Mouse (Mus musculus) cerebellum, adult 9-11 months (tissue): ENCODE measurements around the gene Sept9.
"Not testable (repeated sequence)": the region's sequence is repeated elsewhere in the genome, so short reads cannot be mapped to it uniquely, and the experiment has no call there.

Source experiments
- DNase-seq: peaks from one replicate; pipeline ENCODE4 v3.0.0; 2022

The Sept9 gene

GRCm38 (mm10) chr11:117316441-117317331, 117.2 kb downstream of the Sept9 start:
- peak; percentile 49 for DNase-seq

DNA sequence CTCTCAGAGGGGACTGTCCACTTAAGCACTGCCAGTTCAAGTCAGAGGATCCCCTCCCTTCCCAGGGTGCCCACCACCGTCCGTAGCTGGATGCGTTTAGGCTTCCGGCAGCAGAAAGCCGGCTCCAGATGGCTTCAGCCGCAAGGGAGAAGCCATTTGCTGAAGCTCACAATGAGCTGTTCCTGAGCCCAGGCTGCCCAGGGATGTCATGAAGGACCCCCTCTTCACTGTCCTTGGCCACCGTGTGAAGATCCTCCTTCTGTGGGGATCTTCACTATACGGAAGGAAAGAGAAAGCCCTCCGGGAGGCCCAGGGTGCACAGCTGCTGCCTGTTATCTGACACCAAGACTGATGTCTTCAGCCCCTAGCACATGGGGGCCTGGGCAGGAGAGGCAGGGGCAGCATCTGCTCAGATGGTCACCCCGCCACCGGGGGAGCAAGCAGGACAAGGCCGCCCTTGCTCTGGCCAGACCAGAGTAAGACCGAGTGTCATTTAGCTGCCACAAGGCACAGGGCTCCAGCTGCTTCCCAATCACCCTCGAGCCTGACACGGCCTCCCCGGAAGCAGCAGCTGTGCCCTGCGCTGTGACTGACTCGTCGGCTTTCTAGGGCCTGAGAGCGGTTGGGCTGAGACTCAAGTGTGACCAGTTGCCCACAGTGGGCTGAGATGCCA, 118.1 kb downstream of the Sept9 start:
- DNase-seq: no peak

GRCm38 (mm10) chr11:117318202-117318601, 118.7 kb downstream of the Sept9 start:
- no peak for DNase-seq

DNA sequence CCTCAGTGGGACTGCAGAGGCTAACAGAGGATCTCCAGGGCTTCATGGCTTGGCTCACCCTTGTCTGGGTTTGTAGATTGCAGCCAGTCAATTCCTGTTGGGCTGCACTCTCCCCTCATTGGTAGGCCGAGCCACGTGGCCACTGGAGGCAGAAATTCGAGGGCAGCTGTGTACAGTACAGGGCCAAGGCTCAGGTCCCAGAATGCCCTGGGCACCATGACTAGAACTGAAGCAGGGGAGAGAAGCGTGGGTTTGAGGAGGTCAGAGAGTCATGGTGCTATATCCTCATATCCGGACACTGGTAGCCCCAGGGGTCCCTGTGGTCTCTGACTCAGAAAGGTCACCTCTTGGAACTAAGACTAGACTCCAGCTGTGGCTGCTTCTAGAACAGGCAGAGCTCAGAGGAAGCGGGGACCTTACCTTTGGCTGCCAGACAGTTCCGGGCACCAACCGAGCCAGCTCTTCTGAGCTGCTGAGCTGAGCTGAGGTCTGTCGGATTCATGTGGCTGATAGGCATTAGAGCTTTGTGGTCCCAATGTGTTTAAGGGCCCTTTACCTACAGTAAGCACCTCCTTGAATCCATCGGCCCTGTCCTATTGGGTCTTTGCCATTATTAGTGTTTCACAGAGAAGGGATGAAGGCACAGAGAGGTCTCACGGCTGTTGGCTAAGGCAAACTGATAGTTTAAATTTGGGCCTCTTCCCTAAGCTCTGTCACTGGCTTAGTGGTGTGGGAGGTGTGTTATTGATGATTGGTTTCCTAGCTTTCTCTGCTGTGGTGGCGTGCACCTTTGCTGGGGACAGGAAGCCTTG, 119.5 kb downstream of the Sept9 start:
- DNase-seq: no peak

DNA sequence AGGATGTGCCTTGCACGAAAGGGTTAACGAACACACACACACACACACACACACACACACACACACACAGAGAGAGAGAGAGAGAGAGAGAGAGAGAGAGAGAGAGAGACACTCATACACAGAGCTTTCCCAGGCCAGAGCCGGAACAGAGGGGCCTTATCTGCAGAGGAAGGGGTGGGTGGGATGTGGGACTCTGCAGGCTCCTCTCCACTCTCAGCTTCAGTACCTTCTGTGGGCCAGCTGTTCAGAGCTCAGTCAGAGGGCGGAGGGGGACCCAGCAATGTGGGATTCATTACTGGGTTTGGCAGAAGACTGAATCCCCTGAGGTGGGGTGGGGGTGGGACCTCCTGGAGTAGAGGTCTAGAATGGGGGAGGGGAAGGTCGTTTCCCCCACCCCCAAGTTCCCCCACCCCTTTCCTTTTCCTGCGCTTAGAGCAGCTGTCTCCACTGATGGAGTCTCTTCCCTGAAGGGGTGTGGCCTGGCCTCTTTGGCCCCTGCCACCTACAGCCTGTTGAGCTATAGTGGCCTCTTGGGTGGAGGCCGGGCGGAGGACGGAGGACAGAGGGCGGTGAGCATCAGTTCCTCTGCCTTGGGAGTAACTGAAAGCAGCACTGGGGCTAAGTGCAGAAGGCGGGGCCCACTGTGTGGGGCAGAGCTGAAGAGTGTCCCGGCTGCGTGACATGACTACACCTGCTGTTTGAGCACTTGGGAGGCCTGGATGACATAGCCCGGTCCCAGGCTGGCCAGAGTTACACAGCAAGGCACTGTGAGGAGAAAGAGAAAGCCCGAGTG, 120.3 kb downstream of the Sept9 start:
- DNase-seq: no peak

GRCm38 (mm10) chr11:117320482-117320881, 121.0 kb downstream of the Sept9 start:
- DNase-seq: no peak

- no peak for DNase-seq
These were observed 122.0 kb downstream of the Sept9 start for GRCm38 (mm10) chr11:117321311-117321971.

DNA sequence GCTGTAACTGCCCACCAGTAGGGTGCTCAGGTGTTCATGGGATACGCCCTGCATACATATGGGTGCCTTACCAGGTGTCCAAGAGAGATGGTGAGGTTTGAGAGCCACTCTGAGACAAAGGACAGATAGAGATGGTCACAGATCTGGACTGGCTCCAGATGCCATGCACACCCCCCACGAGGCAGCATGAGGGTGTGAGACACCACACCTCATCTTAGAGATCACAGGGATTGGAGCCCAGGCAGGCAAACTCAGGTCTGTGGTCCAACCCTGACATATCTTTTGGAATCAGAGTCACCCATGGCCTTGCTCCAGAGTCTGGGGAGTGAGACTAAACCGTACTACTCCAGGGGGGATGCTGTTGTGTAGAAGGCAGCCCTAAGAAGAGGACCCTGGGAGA, 122.8 kb downstream of the Sept9 start:
- no peak for DNase-seq

DNA sequence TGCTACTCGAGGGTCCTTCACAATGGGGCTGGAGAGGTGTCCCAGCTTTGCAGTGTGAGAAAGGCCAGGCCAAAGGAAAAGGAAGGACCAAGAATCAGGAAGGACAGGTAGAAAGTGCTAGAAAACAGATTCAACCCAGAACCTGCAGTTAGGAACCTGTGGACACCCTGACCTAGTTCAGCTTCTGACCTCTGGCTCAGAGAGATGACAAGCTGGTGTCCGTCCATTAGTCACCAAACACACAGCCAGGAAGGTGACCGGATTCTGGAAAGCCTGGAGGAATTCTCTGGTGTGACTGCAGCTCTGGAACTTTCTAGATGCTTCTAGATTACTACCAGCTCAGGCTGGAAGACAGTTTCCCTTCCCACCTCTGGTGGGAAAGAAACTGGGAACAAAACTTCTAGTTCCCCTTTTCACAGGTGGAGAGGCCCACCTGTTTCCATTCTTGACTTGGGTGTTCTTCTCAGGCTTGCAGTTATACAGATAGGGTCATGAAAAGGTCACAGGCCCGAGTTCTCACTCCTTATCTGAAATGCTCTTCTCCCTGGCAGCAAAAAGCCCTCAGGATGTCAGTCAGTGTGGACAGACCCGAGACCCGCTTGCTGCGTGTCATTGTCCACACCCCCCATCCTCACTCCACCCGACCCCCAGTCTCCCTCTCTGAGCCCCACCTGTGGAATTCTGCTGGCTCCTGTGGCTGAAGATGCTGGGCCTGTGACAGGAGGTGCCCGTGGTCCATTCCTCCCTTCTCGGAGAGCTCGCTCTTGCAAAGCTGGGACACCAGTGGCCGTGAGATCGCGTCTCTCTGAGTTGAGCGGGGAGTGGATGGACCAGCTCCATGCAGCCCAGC, 123.5 kb downstream of the Sept9 start:
- DNase-seq: no peak

DNA sequence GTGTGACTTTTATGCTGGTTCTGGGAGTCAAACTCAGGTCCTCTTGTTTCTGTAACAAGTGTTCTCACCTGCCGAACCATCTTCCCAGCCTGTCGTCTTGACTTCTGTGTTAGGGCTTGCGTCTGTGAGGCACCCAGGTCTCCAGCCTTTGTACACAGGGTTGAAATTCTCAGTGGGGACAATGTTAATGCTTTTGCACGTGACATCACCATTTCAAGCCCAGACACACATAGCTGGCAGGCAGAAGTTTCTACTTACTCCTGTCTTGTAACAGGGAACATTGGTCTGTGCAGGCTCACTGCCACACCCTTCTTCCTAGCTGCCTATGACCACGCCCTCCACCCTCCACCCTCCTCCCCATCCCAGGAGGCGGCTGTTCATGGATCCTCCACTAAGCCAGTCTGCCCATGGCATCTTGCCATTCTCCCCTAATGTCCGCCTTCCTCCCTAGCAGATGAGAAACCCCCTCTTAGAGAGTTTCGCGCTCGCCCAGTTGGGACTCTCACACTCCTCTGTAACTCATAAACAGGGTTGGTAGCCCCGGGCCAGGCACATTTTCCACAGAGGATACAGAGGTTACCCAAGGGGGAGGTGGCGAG, 124.6 kb downstream of the Sept9 start:
- DNase-seq: no peak

- DNase-seq: not testable (repeated sequence)
These were observed 125.3 kb downstream of the Sept9 start for GRCm38 (mm10) chr11:117324718-117325117.

DNA sequence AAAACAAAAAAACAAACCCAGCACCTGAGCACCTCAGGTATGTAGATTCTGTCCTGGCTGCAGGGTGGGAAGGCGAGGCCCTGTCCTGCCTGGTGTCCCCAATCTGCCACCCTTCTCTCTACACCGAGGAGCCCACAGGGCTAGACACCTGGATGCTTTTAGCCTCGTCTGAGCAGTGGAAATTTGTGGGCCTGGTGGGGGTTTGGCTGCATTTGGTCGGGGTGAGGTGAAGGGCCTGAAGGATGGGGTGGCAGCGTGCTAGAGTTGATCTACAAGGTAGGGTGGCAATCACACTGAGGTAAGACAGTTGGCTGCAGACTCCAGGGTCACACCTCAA, 125.6 kb downstream of the Sept9 start:
- DNase-seq: no peak

GRCm38 (mm10) chr11:117325468-117326139, 126.1 kb downstream of the Sept9 start:
- DNase-seq: no peak

GRCm38 (mm10) chr11:117326140-117326725, 126.8 kb downstream of the Sept9 start:
- no peak for DNase-seq

- no peak for DNase-seq
These were observed 127.6 kb downstream of the Sept9 start for GRCm38 (mm10) chr11:117326867-117327600.

DNA sequence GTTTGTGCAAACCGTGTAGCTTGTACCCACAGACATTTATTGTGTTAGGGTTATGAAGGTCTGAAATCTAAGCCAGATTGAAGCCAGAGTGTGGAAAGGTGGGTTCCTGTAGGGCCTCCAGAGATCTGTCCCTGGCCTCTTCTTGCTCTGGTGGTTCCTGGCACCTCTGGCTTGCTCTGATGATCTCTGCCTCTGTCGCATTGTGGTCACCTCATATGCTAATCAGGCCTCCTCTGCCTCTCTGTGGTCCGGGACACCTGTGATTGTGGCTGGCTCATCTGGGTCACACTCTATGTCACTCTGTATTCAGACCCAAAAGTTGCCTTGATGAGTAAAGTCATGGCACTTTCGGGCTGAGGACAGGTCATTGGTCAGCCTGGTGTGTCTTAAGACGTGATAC, 128.2 kb downstream of the Sept9 start:
- DNase-seq: no peak

- no peak for DNase-seq
These were observed 130.9 kb downstream of the Sept9 start for GRCm38 (mm10) chr11:117330076-117330950.

DNA sequence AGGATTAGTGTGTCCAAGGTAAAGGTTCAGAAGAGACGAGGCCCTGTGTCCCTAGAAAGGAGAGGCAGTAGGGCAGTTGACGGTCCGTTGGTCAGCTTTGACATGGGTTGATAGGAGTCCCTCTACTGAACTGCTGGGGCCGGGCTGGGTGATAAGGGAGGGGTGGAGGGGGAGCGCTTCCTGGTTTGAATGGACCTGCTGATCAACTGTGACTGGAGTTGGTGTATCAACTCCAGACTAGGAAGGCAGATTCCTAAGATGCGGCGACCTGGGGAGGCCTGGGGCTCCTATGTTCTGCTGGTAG, 131.4 kb downstream of the Sept9 start:
- DNase-seq: no peak
